Mouse (Mus musculus) monocyte, adult 2 months (primary cell): ENCODE data around the gene Wnt5b.

Experiments
- DNase-seq, 2 experiments: peaks; one replicate each; pipeline ENCODE4 v3.0.0; 2022; ENCODE audit warnings: low spot score in 2 of 2, low read depth in 1 of 2

Wnt5b gene

GRCm38 (mm10) chr6:119390728-119391127, 153.4 kb downstream of the Wnt5b start:
- DNase-seq, result no peak

GRCm38 (mm10) chr6:119389089-119389488, 155.1 kb downstream of the Wnt5b start:
- DNase-seq, result no peak

DNA sequence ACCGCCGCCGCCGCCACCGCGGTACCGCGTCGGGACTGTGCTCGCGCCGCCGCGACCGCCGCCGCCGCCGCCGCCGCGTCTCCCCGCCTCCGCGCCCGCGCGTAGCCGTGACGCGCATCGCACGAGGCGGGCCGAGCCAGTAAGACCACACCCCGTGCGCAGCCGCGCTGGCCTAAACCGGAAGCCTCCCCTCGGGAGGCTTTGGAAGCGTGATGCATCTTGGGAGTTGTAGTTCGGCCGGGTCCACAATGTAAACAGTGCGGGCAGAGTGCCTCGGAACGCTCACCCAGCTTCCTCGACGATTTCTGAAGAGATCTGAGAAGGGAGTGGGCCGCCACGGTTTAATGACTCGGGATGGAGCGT, 155.5 kb downstream of the Wnt5b start:
- DNase-seq, result peak; percentile 80 to 89

- DNase-seq, result no peak
Observed at GRCm38 (mm10) chr6:119387801-119388649, 156.1 kb downstream of the Wnt5b start.

GRCm38 (mm10) chr6:119386821-119387220, 157.3 kb downstream of the Wnt5b start:
- no peak for DNase-seq

DNA sequence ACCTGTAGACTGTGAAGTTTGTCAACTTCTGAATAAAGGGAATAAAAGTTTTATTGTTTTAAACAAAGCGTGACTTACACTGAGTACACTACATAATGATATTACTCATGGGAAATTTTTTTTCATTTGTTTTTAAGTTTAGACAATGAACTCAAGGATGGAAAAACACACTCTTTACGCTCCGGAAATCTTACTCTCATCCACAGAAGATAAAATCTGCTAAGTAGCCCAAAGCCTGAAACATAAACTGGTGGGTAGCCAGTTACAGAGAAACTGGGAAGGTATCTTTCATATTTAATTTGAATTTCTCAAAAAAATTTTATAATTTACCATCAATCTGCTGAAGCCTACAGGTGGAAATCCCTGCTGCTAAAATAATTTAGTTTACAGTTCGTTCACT, 157.7 kb downstream of the Wnt5b start:
- no peak for DNase-seq

- DNase-seq, result no peak
Observed at GRCm38 (mm10) chr6:119385668-119386067, 158.5 kb downstream of the Wnt5b start.
